Mouse (Mus musculus) gastrocnemius, postnatal 36 days (tissue): ENCODE data around the gene Cflar. TPM values are rescaled to one million over a fixed set of nuclear protein-coding genes. Genes with fewer than 3 reads are reported as not detected.
A peak's percentile ranks its signal among the peaks of the same experiment; 100 is the strongest.

Source experiments
- DNase-seq, 2 experiments: peaks; one replicate each; pipeline ENCODE4 v3.0.0; 2022
- intact Hi-C: fragments of 180-260 bp; cut with DNase I; formaldehyde crosslinking; loops from one replicate; pipeline ENCODE4 v1.15.1; 2025
- total RNA-seq, 2 experiments: library from RNA; stranded (reverse); gene quantifications; 2 replicates each; pipeline ENCODE4 v1.2.3; 2021

The Cflar gene
- total RNA-seq, 2 experiments from 2014 or later, result 34.9 to 42.3 TPM

- no peak for DNase-seq
- intact Hi-C loops, result no loop called here
These were observed 470 bp upstream of the Cflar start for GRCm38 (mm10) chr1:58710711-58711364.

GRCm38 (mm10) chr1:58712076-58713061, 1.1 kb downstream of the Cflar start:
- no peak for DNase-seq
- intact Hi-C loops, result no loop called here

- peak; percentile 50 to 53 for DNase-seq
- intact Hi-C loops, result no loop called here
These were observed 2.0 kb downstream of the Cflar start for GRCm38 (mm10) chr1:58713081-58713892.

- intact Hi-C loops, result no loop called here
- peak; percentile 53 to 72 for DNase-seq
These were observed 2.6 kb downstream of the Cflar start for GRCm38 (mm10) chr1:58713893-58714231.

GRCm38 (mm10) chr1:58714361-58714760, 3.1 kb downstream of the Cflar start:
- intact Hi-C loops, result no loop called here
- no peak for DNase-seq

GRCm38 (mm10) chr1:58715536-58715935, 4.2 kb downstream of the Cflar start:
- intact Hi-C loops, result no loop called here
- DNase-seq, result no peak

- intact Hi-C loops, result no loop called here
- DNase-seq, result no peak
These were observed 5.0 kb downstream of the Cflar start for GRCm38 (mm10) chr1:58716162-58716882.

- intact Hi-C loops, result no loop called here
These were observed 5.5 kb downstream of the Cflar start for GRCm38 (mm10) chr1:58716883-58717220.

GRCm38 (mm10) chr1:58717589-58718270, 6.4 kb downstream of the Cflar start:
- intact Hi-C loops, result no loop called here
- no peak for DNase-seq

More at GRCm38 (mm10) chr1:58716883-58717220, 5.5 kb downstream of the Cflar start:
- no peak for DNase-seq

GRCm38 (mm10) chr1:58719356-58719945, 8.1 kb downstream of the Cflar start:
- no peak for DNase-seq
- intact Hi-C loops, result no loop called here

- no peak for DNase-seq
- intact Hi-C loops, result no loop called here
These were observed 8.8 kb downstream of the Cflar start for GRCm38 (mm10) chr1:58720090-58720489.

GRCm38 (mm10) chr1:58720988-58721387, 9.7 kb downstream of the Cflar start:
- intact Hi-C loops, result no loop called here
- no peak for DNase-seq

- intact Hi-C loops, result no loop called here
- no peak for DNase-seq
These were observed 11.0 kb downstream of the Cflar start for GRCm38 (mm10) chr1:58722115-58722938.

- intact Hi-C loops, result no loop called here
- DNase-seq, result no peak
These were observed 11.9 kb downstream of the Cflar start for GRCm38 (mm10) chr1:58723062-58723808.

GRCm38 (mm10) chr1:58723809-58724405, 12.6 kb downstream of the Cflar start:
- no peak for DNase-seq
- intact Hi-C loops, result no loop called here

GRCm38 (mm10) chr1:58724533-58724932, 13.2 kb downstream of the Cflar start:
- intact Hi-C loops, result no loop called here
- no peak for DNase-seq

GRCm38 (mm10) chr1:58725095-58725494, 13.8 kb downstream of the Cflar start:
- intact Hi-C loops, result no loop called here
- no peak for DNase-seq
